Mouse (Mus musculus): ENCODE measurements at regions not wholly inside any gene's neighbourhood (a gene's known extent, or its start where the extent isn't known, plus 50 kb on each side); places are given as distances from the start of the nearest gene placed in this dataset.

DNA sequence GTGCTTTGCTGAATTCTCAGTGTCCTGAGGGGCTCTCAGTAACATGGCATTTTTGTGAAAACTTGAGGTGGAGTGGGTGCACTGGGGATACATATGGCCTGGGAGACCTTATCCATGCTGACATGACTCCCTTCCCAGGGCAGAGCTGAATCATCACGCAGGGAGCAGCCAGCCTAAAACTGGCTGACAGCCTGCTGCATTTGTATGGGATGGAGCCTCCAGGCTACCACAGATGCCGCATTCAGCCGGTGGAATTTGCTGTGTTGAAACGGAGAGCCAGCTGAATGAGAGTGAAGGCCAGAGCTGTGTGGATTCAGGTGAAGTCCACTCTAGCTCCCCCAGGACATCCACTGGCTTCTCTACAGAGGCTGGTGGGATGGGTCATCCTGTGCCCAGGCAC, 85.9 kb upstream of the Prickle1 start:
- TF ChIP-seq EP300 (IDR thresholded peaks at IDR 0.05; ENCODE audit: low read depth): no peak
- no peak for TF ChIP-seq CTCF (IDR thresholded peaks at IDR 0.05; ENCODE audit: low read depth)

Measured in liver, embryonic 14.5 days (tissue).